In genomic region chr8:70776496-70777444, GRCm38 (mm10) we compare ENCODE assay signal across 8 mouse cellular contexts. TPM values are rescaled to one million over a fixed set of nuclear protein-coding genes. Genes with fewer than 3 reads are reported as not detected.
DNase-seq lines count a peak whose midpoint lies in the region; ATAC-seq and TF ChIP-seq lines count a peak whose summit lies in the region.

TSS of gene Pik3r2 (minus strand) at chr8:70776713.

- peak; percentile 85 for TF ChIP-seq POLR2A in heart, adult 2 months (IDR thresholded peaks at IDR 0.05; ENCODE audit: insufficient read depth, low read depth, low read length)

- H3K36me3 ChIP-seq in embryonic facial prominence, embryonic 13.5 days: peaks cover 72% of the 10 kb centered on the region
- no peaks in the 10 kb centered on the region for H3K36me3 ChIP-seq in heart, adult 2 months (ENCODE audit: control insufficient read depth, insufficient read depth, low read length)
- H3K36me3 ChIP-seq in limb, embryonic 13.5 days: peaks cover 71% of the 10 kb centered on the region
- H3K36me3 ChIP-seq in midbrain, embryonic 16.5 days (ENCODE audit: control insufficient read depth, insufficient read depth, low read length): peaks cover 34% of the 10 kb centered on the region

- WGBS in embryonic facial prominence, embryonic 13.5 days: under 1% methylated on average over 94 of the region's 94 CpGs
- under 1% methylated on average over 91 of the region's 94 CpGs for WGBS in heart, adult 2 months
- WGBS in limb, embryonic 13.5 days: under 1% methylated on average over 93 of the region's 94 CpGs
- WGBS in midbrain, embryonic 16.5 days: under 1% methylated on average over 84 of the region's 94 CpGs

- peak; percentile 67 for TF ChIP-seq CTCF in heart, adult 2 months (IDR thresholded peaks at IDR 0.05)

- intact Hi-C loops in heart, adult 2 months (cut with DNase I): loop anchor here (2.0 to 10.0 kb wide), 2 partner anchors 20 to 252 kb away; partner anchors contain the start of genes Fkbp8 and Kxd1

- TF ChIP-seq EP300 in heart, adult 2 months (IDR thresholded peaks at IDR 0.05; ENCODE audit: insufficient read depth, low read depth, low read length): peak; percentile 64; the same call in 1 of the 2 replicates

- no peaks in the 10 kb centered on the region for H3K9me3 ChIP-seq in embryonic facial prominence, embryonic 13.5 days
- H3K9me3 ChIP-seq in limb, embryonic 13.5 days: no peaks in the 10 kb centered on the region
- no peaks in the 10 kb centered on the region for H3K9me3 ChIP-seq in midbrain, embryonic 16.5 days (replicated peaks; ENCODE audit: control insufficient read depth, low read length, poor library complexity, severe bottlenecking)

- H3K4me2 ChIP-seq in embryonic facial prominence, embryonic 13.5 days: peak within 1 kb of the TSS; percentile 83
- peak within 1 kb of the TSS; percentile 93 for H3K4me2 ChIP-seq in limb, embryonic 13.5 days (replicated peaks)
- H3K4me2 ChIP-seq in midbrain, embryonic 16.5 days (ENCODE audit: low read length): peak within 1 kb of the TSS; percentile 90

- peak within 1 kb of the TSS; percentile 84 for H3K4me3 ChIP-seq in embryonic facial prominence, embryonic 13.5 days
- peak within 1 kb of the TSS; percentile 54 for H3K4me3 ChIP-seq in heart, adult 2 months
- H3K4me3 ChIP-seq in limb, embryonic 13.5 days: peak within 1 kb of the TSS; percentile 87
- peak within 1 kb of the TSS; percentile 88 for H3K4me3 ChIP-seq in midbrain, embryonic 16.5 days (ENCODE audit: low read depth, low read length)

- ATAC-seq in embryonic facial prominence, embryonic 13.5 days (ENCODE audit: insufficient number of reproducible peaks, insufficient read depth, low FRiP score, low TSS enrichment, low read depth): peak; percentile 86
- ATAC-seq in limb, embryonic 13.5 days (ENCODE audit: low FRiP score, low read depth): peak; percentile 93
- ATAC-seq in midbrain, embryonic 16.5 days: peak; percentile 95

- peak; percentile 96 for DNase-seq in 3134 (ENCODE audit: extremely low read depth, insufficient read length, low spot score)
- peak; percentile 98 for DNase-seq in adrenal gland, postnatal 36 days
- peak; percentile 98 to 100 for DNase-seq in heart, adult 2 months
- peak; percentile 97 to 98 for DNase-seq in kidney, adult 8-10 months
- DNase-seq in spleen, postnatal 10 days (ENCODE audit: low spot score in 2 of 2): peak; percentile 97 to 98

- H3K4me1 ChIP-seq in embryonic facial prominence, embryonic 13.5 days: peaks cover 48% of the 10 kb centered on the region
- H3K4me1 ChIP-seq in heart, adult 2 months (ENCODE audit: control insufficient read depth, insufficient read depth, low read length): peaks cover 12% of the 10 kb centered on the region
- H3K4me1 ChIP-seq in limb, embryonic 13.5 days: peaks cover 49% of the 10 kb centered on the region
- H3K4me1 ChIP-seq in midbrain, embryonic 16.5 days (ENCODE audit: control insufficient read depth, insufficient read depth, low read length): peaks cover 37% of the 10 kb centered on the region

- H3K9ac ChIP-seq in embryonic facial prominence, embryonic 13.5 days: peak within 1 kb of the TSS; percentile 99
- peak within 1 kb of the TSS; percentile 93 for H3K9ac ChIP-seq in heart, adult 2 months (ENCODE audit: low read depth, low read length)
- peak within 1 kb of the TSS; percentile 98 for H3K9ac ChIP-seq in limb, embryonic 13.5 days
- H3K9ac ChIP-seq in midbrain, embryonic 16.5 days (ENCODE audit: low read depth, low read length): peak within 1 kb of the TSS; percentile 100

- no peaks in the 10 kb centered on the region for H3K27me3 ChIP-seq in embryonic facial prominence, embryonic 13.5 days
- H3K27me3 ChIP-seq in heart, adult 2 months (ENCODE audit: control insufficient read depth, insufficient read depth, low read length): no peaks in the 10 kb centered on the region
- no peaks in the 10 kb centered on the region for H3K27me3 ChIP-seq in limb, embryonic 13.5 days
- no peaks in the 10 kb centered on the region for H3K27me3 ChIP-seq in midbrain, embryonic 16.5 days (ENCODE audit: control insufficient read depth, insufficient read depth, low read depth, low read length)

- H3K27ac ChIP-seq in embryonic facial prominence, embryonic 13.5 days: peak within 1 kb of the TSS; percentile 98
- H3K27ac ChIP-seq in heart, adult 2 months: peak within 1 kb of the TSS; percentile 95
- H3K27ac ChIP-seq in limb, embryonic 13.5 days: peak within 1 kb of the TSS; percentile 98
- peak within 1 kb of the TSS; percentile 97 for H3K27ac ChIP-seq in midbrain, embryonic 16.5 days (ENCODE audit: low read length)

- H3K79me2 ChIP-seq in heart, adult 2 months (replicated peaks; ENCODE audit: control insufficient read depth, insufficient read depth, low read length): no peaks in the 10 kb centered on the region; the same call in none of the 2 replicates

RNA-seq across cellular contexts. Expression of gene Pik3r2, which starts in this region (rescaled TPM):
- 10 to 100 TPM; 35.6 to 51.5 TPM for total RNA-seq in adrenal gland, postnatal 36 days (2021)
- polyA plus RNA-seq in embryonic facial prominence, embryonic 13.5 days (2015; fragmentation: Nextera tagmentation; extraction: Ambion mirVana): 76.8 and 85.4 TPM in 2 replicates
- 10 to 100 TPM; 22.0 to 22.4 TPM for total RNA-seq in heart, adult 2 months (2021)
- 34.3 and 45.5 TPM in 2 replicates for polyA plus RNA-seq in heart, adult 2 months (2012; rRNA removed)
- polyA plus RNA-seq in limb, embryonic 13.5 days (2015; fragmentation: Nextera tagmentation; extraction: Ambion mirVana): 78.1 and 81.3 TPM in 2 replicates
- polyA plus RNA-seq in midbrain, embryonic 16.5 days (2015; fragmentation: Nextera tagmentation; extraction: Ambion mirVana): 107 and 112 TPM in 2 replicates

Comparison
In these comparisons a context has a peak if more than half of its experiments do, and no peak if none do; other contexts are left out.
1. Peak in every context shown above with its lines: DNase-seq, ATAC-seq, H3K4me3 ChIP-seq and H3K27ac ChIP-seq.